Mouse (Mus musculus) CH12.LX (cell line): Measurements from ENCODE around the gene Smug1. TPM values are rescaled to one million over a fixed set of nuclear protein-coding genes. Genes with fewer than 3 reads are reported as not detected.
A peak's percentile ranks its signal among the peaks of the same experiment; 100 is the strongest.

ENCODE experiments used
- DNase-seq: peaks from one replicate; pipeline ENCODE4 v3.0.0-alpha.2; 2013; ENCODE audit errors: extremely low read depth
- H3K27ac ChIP-seq: 2 replicates; pipeline ENCODE4 v1.5.1; 2012; ENCODE audit warnings: low read depth, mild to moderate bottlenecking, control low read depth, moderate library complexity; ENCODE audit not compliant: insufficient read depth
- H3K27me3 ChIP-seq: replicated peaks from 2 replicates; pipeline ENCODE3; 2012; ENCODE audit warnings: inconsistent platforms
- H3K36me3 ChIP-seq, 2 experiments: replicated peaks in 1 of 2; 2 replicates each; pipeline versions ENCODE3 to v1.6.1; 2012; ENCODE audit warnings: inconsistent platforms in 1 of 2, low read length in 1 of 2, mild to moderate bottlenecking in 1 of 2, mixed read lengths in 1 of 2, moderate library complexity in 1 of 2; ENCODE audit not compliant: control insufficient read depth in 1 of 2, insufficient read depth in 1 of 2
- H3K4me1 ChIP-seq, 2 experiments: 2 replicates each; pipeline ENCODE4 v1.6.1; 2012; ENCODE audit warnings: inconsistent platforms in 1 of 2, moderate library complexity in 1 of 2; ENCODE audit not compliant: insufficient read depth in 2 of 2, control insufficient read depth in 1 of 2
- H3K4me2 ChIP-seq: 2 replicates; pipeline ENCODE4 v1.6.1; 2012; ENCODE audit warnings: low read depth, mild to moderate bottlenecking, control low read depth; ENCODE audit not compliant: poor library complexity, insufficient read depth, severe bottlenecking
- H3K4me3 ChIP-seq, 3 experiments: fragments of 150-350 bp in 1 of 3; sonication (generic) in 1 of 3; replicated peaks in 1 of 3; 2 replicates each; pipeline versions ENCODE3 to v1.5.1; 2011 to 2012; ENCODE audit warnings: low read depth in 2 of 3, low read length in 2 of 3, mild to moderate bottlenecking in 2 of 3, moderate library complexity in 2 of 3, control low read depth in 1 of 3, improper control_type of control experiment in 1 of 3, inconsistent platforms in 1 of 3, mixed read lengths in 1 of 3; ENCODE audit not compliant: poor library complexity in 1 of 3
- H3K79me2 ChIP-seq: replicated peaks from 2 replicates; pipeline ENCODE4 v1.6.1; 2012; ENCODE audit warnings: mild to moderate bottlenecking, moderate library complexity; ENCODE audit not compliant: control insufficient read depth, poor library complexity, insufficient read depth, severe bottlenecking; ENCODE audit errors: extremely low read depth
- H3K9ac ChIP-seq: 2 replicates; pipeline ENCODE4 v1.6.1; 2012; ENCODE audit warnings: low read depth, mild to moderate bottlenecking, control low read depth, moderate library complexity; ENCODE audit not compliant: insufficient read depth
- H3K9me3 ChIP-seq: replicated peaks from 2 replicates; pipeline ENCODE3; 2012; ENCODE audit warnings: low read length, inconsistent platforms, mixed read lengths
- CHD2 ChIP-seq: IDR thresholded peaks from 2 replicates; pipeline ENCODE4 v1.6.1; 2011; ENCODE audit warnings: low read length, improper control_type of control experiment
- CTCF ChIP-seq, 2 experiments: IDR thresholded peaks in 1 of 2; conservative IDR thresholded peaks in 1 of 2; 2 replicates each; pipeline ENCODE4 v1.5.1; 2011 to 2012; ENCODE audit warnings: low read depth in 2 of 2, low read length in 2 of 2, improper control_type of control experiment in 1 of 2, inconsistent platforms in 1 of 2, mild to moderate bottlenecking in 1 of 2, moderate library complexity in 1 of 2
- ELF1 ChIP-seq: IDR thresholded peaks from 2 replicates; pipeline ENCODE4 v1.6.1; 2014; ENCODE audit warnings: low read depth, mild to moderate bottlenecking, inconsistent platforms, low read length, improper control_type of control experiment
- EP300 ChIP-seq: IDR thresholded peaks from 2 replicates; pipeline ENCODE4 v1.6.1; 2011; ENCODE audit warnings: low read length, improper control_type of control experiment
- ETS1 ChIP-seq: conservative IDR thresholded peaks from 2 replicates; pipeline ENCODE4 v1.6.1; 2012; ENCODE audit warnings: low read depth, mild to moderate bottlenecking, inconsistent platforms, low read length, improper control_type of control experiment, moderate library complexity
- GABPA ChIP-seq: IDR thresholded peaks from 2 replicates; pipeline ENCODE4 v1.6.1; 2012; ENCODE audit warnings: low read depth, low read length, improper control_type of control experiment, inconsistent platforms; ENCODE audit not compliant: insufficient replicate concordance
- HCFC1 ChIP-seq: IDR thresholded peaks from 2 replicates; pipeline ENCODE4 v1.6.1; 2012; ENCODE audit warnings: low read depth, mild to moderate bottlenecking, inconsistent platforms, low read length, improper control_type of control experiment
- IRF4 ChIP-seq: IDR thresholded peaks from 2 replicates; pipeline ENCODE4 v1.6.1; 2014; ENCODE audit warnings: low read depth, mild to moderate bottlenecking, inconsistent platforms, low read length, improper control_type of control experiment
- KAT2A ChIP-seq: IDR thresholded peaks from 2 replicates; pipeline ENCODE4 v1.6.1; 2012; ENCODE audit warnings: low read length, improper control_type of control experiment, inconsistent platforms; ENCODE audit not compliant: insufficient replicate concordance
- MAZ ChIP-seq: IDR thresholded peaks from 2 replicates; pipeline ENCODE4 v1.6.1; 2012; ENCODE audit warnings: low read depth, mild to moderate bottlenecking, inconsistent platforms, low read length, improper control_type of control experiment, moderate library complexity
- MEF2A ChIP-seq: IDR thresholded peaks from 2 replicates; pipeline ENCODE4 v1.6.1; 2014; ENCODE audit warnings: low read depth, mild to moderate bottlenecking, inconsistent platforms, low read length, improper control_type of control experiment, borderline replicate concordance
- MXI1 ChIP-seq: IDR thresholded peaks from 2 replicates; pipeline ENCODE4 v1.6.1; 2011; ENCODE audit warnings: mild to moderate bottlenecking, low read depth, low read length, improper control_type of control experiment
- MYC ChIP-seq: IDR thresholded peaks from 2 replicates; pipeline ENCODE4 v1.6.1; 2011; ENCODE audit warnings: low read depth, mild to moderate bottlenecking, improper control_type of control experiment, low read length
- NRF1 ChIP-seq: IDR thresholded peaks from 2 replicates; pipeline ENCODE4 v1.6.1; 2014; ENCODE audit warnings: low read depth, mild to moderate bottlenecking, inconsistent platforms, low read length, improper control_type of control experiment, moderate library complexity
- POLR2AphosphoS2 ChIP-seq: IDR thresholded peaks from 2 replicates; pipeline ENCODE4 v1.6.1; 2011; ENCODE audit warnings: low read depth, low read length, improper control_type of control experiment
- TCF12 ChIP-seq: IDR thresholded peaks from 2 replicates; pipeline ENCODE4 v1.6.1; 2014; ENCODE audit warnings: low read depth, mild to moderate bottlenecking, inconsistent platforms, low read length, improper control_type of control experiment
- UBTF ChIP-seq: IDR thresholded peaks from 2 replicates; pipeline ENCODE4 v1.6.1; 2012; ENCODE audit warnings: low read depth, mild to moderate bottlenecking, inconsistent platforms, low read length, improper control_type of control experiment, moderate library complexity
- USF2 ChIP-seq: conservative IDR thresholded peaks from 2 replicates; pipeline ENCODE4 v1.6.1; 2011; ENCODE audit warnings: low read depth, low read length, improper control_type of control experiment
- ZKSCAN1 ChIP-seq: IDR thresholded peaks from 2 replicates; pipeline ENCODE4 v1.6.1; 2012; ENCODE audit warnings: low read depth, inconsistent platforms, low read length, improper control_type of control experiment, borderline replicate concordance
- ZNF384 ChIP-seq: IDR thresholded peaks from 2 replicates; pipeline ENCODE4 v1.6.1; 2012; ENCODE audit warnings: low read depth, low read length, improper control_type of control experiment, inconsistent platforms
- dilution Hi-C: fragments of 300-500 bp; cut with MboI; formaldehyde crosslinking; loops from 2 replicates; pipeline ENCODE4 v1.14.3; 2020; ENCODE audit warnings: low sequenced_read_pairs; ENCODE audit not compliant: extremely low pct_unique_long_range_greater_than_20kb, extremely low pct_ligation_motif_present
- in situ Hi-C: fragments of 300-500 bp; cut with MboI; formaldehyde crosslinking; loops from 3 replicates; pipeline ENCODE4 v1.14.3; 2019; ENCODE audit warnings: low sequenced_read_pairs, low pct_ligation_motif_present, low pct_unique_long_range_greater_than_20kb, mixed read lengths
- polyA plus RNA-seq: library from polyadenylated mRNA; unstranded; fragments of >175 nt; gene quantifications from 2 replicates; pipeline ENCODE4 v1.2.1, GENCODE M21; 2012; ENCODE audit warnings: low read depth; ENCODE audit not compliant: insufficient read length
- total RNA-seq, 2 experiments: library from RNA; depleted of rRNA; stranded (reverse); fragments of 300-350 nt in 1 of 2; fragments of >200 nt in 1 of 2; gene quantifications; 2 replicates each; pipeline ENCODE4 v1.2.3; 2012 to 2014

Gene Smug1
- total and polyA plus RNA-seq, 3 experiments, result 6.1 to 9.8 (median 7.8) TPM

DNA sequence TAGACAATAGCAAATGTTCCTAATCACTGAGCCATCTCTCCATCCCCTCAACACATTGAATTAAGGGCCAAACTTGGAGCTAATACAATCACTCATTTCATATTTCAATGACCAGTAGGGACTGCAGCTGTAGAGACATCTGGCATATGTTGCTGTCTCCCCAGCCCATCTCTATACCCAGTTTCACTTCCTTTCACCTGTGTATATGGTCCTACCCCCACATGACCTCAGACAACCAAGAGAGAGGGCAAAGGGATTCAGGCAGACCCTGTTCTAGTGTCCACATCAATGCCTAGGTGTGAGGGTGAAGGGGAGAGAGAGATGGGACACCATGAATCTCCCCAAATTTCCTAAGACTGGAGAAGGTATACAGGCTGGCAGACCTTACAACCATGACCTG is 13.5 kb upstream of the Smug1 start:
- Histone ChIP-seq H3K79me2 (no peaks in the 10 kb centered on the region), H3K9ac (no peak overlapping the region), H3K4me3 (no peak overlapping the region), H3K9me3 (no peaks in the 10 kb centered on the region), H3K4me1 (peaks cover 11 to 52% of the 10 kb centered on the region in 2 experiments), H3K27ac (no peak overlapping the region), H3K4me2 (no peak overlapping the region), H3K27me3 (peaks cover 61% of the 10 kb centered on the region), H3K36me3 (no peaks in the 10 kb centered on the region)
- TF ChIP-seq TCF12, result peak; percentile 76; the same call in 1 of the 2 replicates
- no peak for TF ChIP-seq KAT2A
- TF ChIP-seq ETS1, result 0 out of 2 replicates have a peak, but pooled peaks have one; percentile 24
- no peak for TF ChIP-seq ZNF384
- no peak for TF ChIP-seq UBTF
- 0 out of 2 replicates have a peak, but pooled peaks have one; percentile 28 for TF ChIP-seq MAZ
- TF ChIP-seq IRF4, result peak; percentile 80
- TF ChIP-seq NRF1, result no peak
- peak; percentile 87 for TF ChIP-seq EP300
- TF ChIP-seq GABPA, result no peak
- no peak for TF ChIP-seq CTCF (conservative IDR thresholded peaks at IDR 0.05 in 1 of 2, IDR thresholded peaks at IDR 0.05 in 1 of 2; ENCODE audit: low read depth in 2 of 2, low read length in 2 of 2)
- TF ChIP-seq USF2, result no peak
- in situ Hi-C loops, result no loop called here
- DNase-seq, result no peak
- dilution Hi-C loops, result no loop called here

DNA sequence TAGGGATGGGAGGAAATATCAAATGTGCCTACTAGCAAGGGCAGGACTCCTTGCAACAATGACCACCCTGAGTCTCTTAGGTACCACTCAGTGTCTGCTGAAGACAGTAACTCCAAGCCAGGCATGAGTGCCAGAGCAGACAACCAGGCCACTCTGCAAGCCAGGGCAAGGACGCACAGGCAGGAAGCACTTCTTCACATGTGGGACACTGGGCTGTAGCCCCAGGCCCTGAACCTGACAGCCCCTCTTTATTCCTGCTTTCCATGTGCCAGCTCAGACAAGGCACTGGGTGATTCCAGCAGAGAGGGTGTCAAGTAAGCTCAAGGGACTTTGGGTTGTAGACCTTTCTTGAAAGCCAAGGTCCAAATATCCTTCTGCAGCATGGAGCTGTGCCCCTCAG is 11.9 kb upstream of the Smug1 start:
- H3K27me3 ChIP-seq, result peaks cover 74% of the 10 kb centered on the region
- dilution Hi-C loops, result loop anchor here (10.0 kb wide), 1 partner anchor 184 kb away; the partner anchor contains the start of genes Hoxc6 and Hoxc8
- TF ChIP-seq USF2 (no peak), MYC (no peak), ZKSCAN1 (no peak), ELF1 (no peak), CTCF (conservative IDR thresholded peaks at IDR 0.05 in 1 of 2, IDR thresholded peaks at IDR 0.05 in 1 of 2; ENCODE audit: low read depth in 2 of 2, low read length in 2 of 2) (no peak), POLR2AphosphoS2 (no peak), HCFC1 (no peak), CHD2 (no peak), MXI1 (no peak), GABPA (no peak), MEF2A (no peak)
- TF ChIP-seq, all 38 proteins: peak for 0

More for the DNA sequence above, 11.9 kb upstream of the Smug1 start:
- no peaks in the 10 kb centered on the region for H3K79me2 ChIP-seq
- H3K9me3 ChIP-seq, result no peaks in the 10 kb centered on the region
- H3K27ac ChIP-seq, result no peak overlapping the region
- no peak overlapping the region for H3K4me2 ChIP-seq
- no peaks in the 10 kb centered on the region for H3K36me3 ChIP-seq
- no peak overlapping the region for H3K4me3 ChIP-seq
- no peak for DNase-seq
- in situ Hi-C loops, result loop anchor here (10.0 kb wide), 1 partner anchor 164 kb away; the partner anchor contains the start of gene Hoxc4
- peaks cover 10 to 47% of the 10 kb centered on the region in 2 experiments for H3K4me1 ChIP-seq
- no peak overlapping the region for H3K9ac ChIP-seq
